Mouse (Mus musculus): ENCODE measurements at regions not wholly inside any gene's neighbourhood (a gene's known extent, or its start where the extent isn't known, plus 50 kb on each side); places are given as distances from the start of the nearest gene placed in this dataset.
A peak's percentile ranks its signal among the peaks of the same experiment; 100 is the strongest.
"Not testable (repeated sequence)": the region's sequence is repeated elsewhere in the genome, so short reads cannot be mapped to it uniquely, and the experiment has no call there.

- no peak for DNase-seq
- Histone ChIP-seq H3K4me1 (ENCODE audit: control insufficient read depth, insufficient read depth, low read length) (no peaks in the 10 kb centered on the region), H3K4me3 (replicated peaks; ENCODE audit: extremely low read depth, low read depth, low read length) (no peak overlapping the region)
- WGBS: 81% methylated on average over 3 of the region's 3 CpGs
- TF ChIP-seq CTCF (IDR thresholded peaks at IDR 0.05; ENCODE audit: insufficient read depth, low read length) (no peak), POLR2A (IDR thresholded peaks at IDR 0.05; ENCODE audit: borderline replicate concordance, extremely low read depth, low read depth, low read length) (no peak)
Measured at GRCm38 (mm10) chr1:81739392-81739791, 493.5 kb upstream of the Gm9747 start.

- Histone ChIP-seq H3K4me3 (replicated peaks; ENCODE audit: extremely low read depth, low read depth, low read length) (no peak overlapping the region), H3K4me1 (ENCODE audit: control insufficient read depth, insufficient read depth, low read length) (no peaks in the 10 kb centered on the region)
- WGBS: 91% methylated on average over 1 of the region's 1 CpGs
- no peak for TF ChIP-seq POLR2A (IDR thresholded peaks at IDR 0.05; ENCODE audit: borderline replicate concordance, extremely low read depth, low read depth, low read length)
- TF ChIP-seq CTCF (IDR thresholded peaks at IDR 0.05; ENCODE audit: insufficient read depth, low read length): no peak
- no peak for DNase-seq
Measured at GRCm38 (mm10) chr1:81739981-81740380, 492.9 kb upstream of the Gm9747 start.

DNA sequence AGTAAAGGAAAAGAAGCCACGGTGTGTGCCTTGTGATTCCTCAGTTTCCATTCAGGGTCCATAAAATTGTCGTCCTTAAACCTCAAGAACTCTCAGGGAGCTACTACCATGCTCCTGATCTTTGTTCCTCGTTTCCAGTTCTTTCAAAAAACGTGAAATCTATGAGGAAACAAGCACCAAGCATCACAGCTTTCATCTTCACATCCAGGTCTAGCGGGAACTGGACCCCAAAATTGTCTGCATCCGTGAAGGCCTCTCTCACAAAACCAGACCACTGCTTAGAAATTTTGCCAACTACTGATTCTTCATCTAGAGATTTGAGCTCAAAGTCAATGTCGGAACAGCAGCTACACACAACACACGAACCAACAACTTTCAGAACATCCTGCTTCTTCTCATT is 491.0 kb upstream of the Gm9747 start:
- not testable (repeated sequence) for H3K4me1 ChIP-seq (ENCODE audit: control insufficient read depth, insufficient read depth, low read length); H3K4me3 ChIP-seq (replicated peaks; ENCODE audit: extremely low read depth, low read depth, low read length); DNase-seq
- WGBS: 78% methylated on average over 8 of the region's 8 CpGs

- DNase-seq: peak; percentile 19
- TF ChIP-seq POLR2A (IDR thresholded peaks at IDR 0.05; ENCODE audit: borderline replicate concordance, extremely low read depth, low read depth, low read length) (no peak), CTCF (IDR thresholded peaks at IDR 0.05; ENCODE audit: insufficient read depth, low read length) (no peak)
- WGBS: 37% methylated on average over 8 of the region's 8 CpGs
- Histone ChIP-seq H3K4me3 (replicated peaks; ENCODE audit: extremely low read depth, low read depth, low read length) (no peak overlapping the region), H3K4me1 (ENCODE audit: control insufficient read depth, insufficient read depth, low read length) (no peaks in the 10 kb centered on the region)
Measured at GRCm38 (mm10) chr1:81744524-81744923, 488.4 kb upstream of the Gm9747 start.

- Histone ChIP-seq H3K4me3 (replicated peaks; ENCODE audit: extremely low read depth, low read depth, low read length) (no peak overlapping the region), H3K4me1 (ENCODE audit: control insufficient read depth, insufficient read depth, low read length) (no peaks in the 10 kb centered on the region)
- 69% methylated on average over 14 of the region's 14 CpGs for WGBS
- TF ChIP-seq CTCF (IDR thresholded peaks at IDR 0.05; ENCODE audit: insufficient read depth, low read length) (no peak), POLR2A (IDR thresholded peaks at IDR 0.05; ENCODE audit: borderline replicate concordance, extremely low read depth, low read depth, low read length) (no peak)
- DNase-seq: no peak
Measured at GRCm38 (mm10) chr1:81745024-81745960, 487.6 kb upstream of the Gm9747 start.

GRCm38 (mm10) chr1:81746013-81746412 is 486.9 kb upstream of the Gm9747 start:
- Histone ChIP-seq H3K4me1 (ENCODE audit: control insufficient read depth, insufficient read depth, low read length) (no peaks in the 10 kb centered on the region), H3K4me3 (replicated peaks; ENCODE audit: extremely low read depth, low read depth, low read length) (no peak overlapping the region)
- no peak for TF ChIP-seq CTCF (IDR thresholded peaks at IDR 0.05; ENCODE audit: insufficient read depth, low read length)
- no peak for TF ChIP-seq POLR2A (IDR thresholded peaks at IDR 0.05; ENCODE audit: borderline replicate concordance, extremely low read depth, low read depth, low read length)
- DNase-seq: no peak
- WGBS: 74% methylated on average over 3 of the region's 3 CpGs

DNA sequence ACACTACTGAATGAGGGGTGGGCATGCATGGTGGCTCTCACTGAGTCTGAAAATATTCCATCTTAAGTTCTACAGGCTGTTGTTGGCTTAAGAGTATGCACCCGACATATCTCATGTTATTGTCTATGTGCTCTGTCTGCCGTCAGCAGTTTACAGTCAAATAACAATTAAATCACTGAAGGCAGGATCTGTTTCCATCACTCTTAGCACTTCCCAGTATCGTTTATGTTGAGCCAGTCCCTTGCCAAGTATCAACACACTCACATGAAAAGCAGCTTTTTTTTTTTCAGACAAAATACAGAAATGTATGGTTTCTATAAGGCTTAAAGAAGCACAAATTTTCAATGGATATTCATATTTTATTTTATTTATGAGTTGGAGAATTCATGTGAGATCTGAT is 485.9 kb upstream of the Gm9747 start:
- 56% methylated on average over 3 of the region's 3 CpGs for WGBS

DNA sequence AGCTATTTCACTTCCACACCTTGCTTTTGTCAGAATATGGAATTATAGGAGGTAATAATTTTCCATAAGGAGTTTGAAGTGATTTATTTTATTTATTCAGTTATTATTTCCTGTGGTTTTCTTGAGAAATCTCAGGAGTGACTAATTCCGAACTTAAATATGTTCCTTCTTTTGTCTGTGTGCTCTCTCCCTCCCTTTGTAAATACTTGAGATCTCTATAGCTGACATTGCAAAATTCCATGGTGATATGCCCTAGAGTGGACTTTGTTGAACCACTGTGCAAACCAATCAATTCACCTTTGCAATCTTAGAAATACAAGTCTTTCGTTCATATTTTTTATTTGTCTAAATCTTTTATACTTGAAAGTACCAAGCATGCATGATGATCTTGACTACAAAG is 478.8 kb upstream of the Gm9747 start:
- Histone ChIP-seq H3K4me3 (replicated peaks; ENCODE audit: extremely low read depth, low read depth, low read length) (no peak overlapping the region), H3K4me1 (ENCODE audit: control insufficient read depth, insufficient read depth, low read length) (no peaks in the 10 kb centered on the region)
- 50% methylated on average over 2 of the region's 2 CpGs for WGBS
- no peak for TF ChIP-seq CTCF (IDR thresholded peaks at IDR 0.05; ENCODE audit: insufficient read depth, low read length)
- TF ChIP-seq POLR2A (IDR thresholded peaks at IDR 0.05; ENCODE audit: borderline replicate concordance, extremely low read depth, low read depth, low read length): no peak
- no peak for DNase-seq

More for the DNA sequence above, 485.9 kb upstream of the Gm9747 start:
- Histone ChIP-seq H3K4me3 (replicated peaks; ENCODE audit: extremely low read depth, low read depth, low read length) (no peak overlapping the region), H3K4me1 (ENCODE audit: control insufficient read depth, insufficient read depth, low read length) (no peaks in the 10 kb centered on the region)
- DNase-seq: no peak
- TF ChIP-seq CTCF (IDR thresholded peaks at IDR 0.05; ENCODE audit: insufficient read depth, low read length) (no peak), POLR2A (IDR thresholded peaks at IDR 0.05; ENCODE audit: borderline replicate concordance, extremely low read depth, low read depth, low read length) (no peak)

DNA sequence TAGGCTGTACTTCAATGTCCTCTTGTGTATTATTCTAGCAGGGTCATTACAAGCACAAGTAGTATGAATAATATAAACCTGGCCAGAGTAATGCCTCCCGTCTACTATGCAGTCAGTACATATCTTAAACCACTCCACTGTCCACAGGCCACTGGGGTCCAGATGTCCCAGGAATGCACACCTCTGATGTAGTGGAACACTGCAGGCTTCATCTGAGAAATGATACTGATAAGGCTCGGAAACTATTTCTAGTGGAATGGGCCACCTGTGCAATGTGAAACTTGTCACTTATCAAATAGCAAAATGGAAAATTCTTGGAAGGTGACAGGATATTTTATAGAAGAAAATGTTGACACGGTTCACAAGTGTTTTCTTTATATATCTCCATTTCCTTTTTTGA is 477.6 kb upstream of the Gm9747 start:
- WGBS: 53% methylated on average over 3 of the region's 3 CpGs
- no peak overlapping the region for H3K4me3 ChIP-seq (replicated peaks; ENCODE audit: extremely low read depth, low read depth, low read length)
- no peak for TF ChIP-seq POLR2A (IDR thresholded peaks at IDR 0.05; ENCODE audit: borderline replicate concordance, extremely low read depth, low read depth, low read length)
- no peak for TF ChIP-seq CTCF (IDR thresholded peaks at IDR 0.05; ENCODE audit: insufficient read depth, low read length)
- H3K4me1 ChIP-seq (ENCODE audit: control insufficient read depth, insufficient read depth, low read length): no peaks in the 10 kb centered on the region
- DNase-seq: no peak

- 51% methylated on average over 2 of the region's 2 CpGs for WGBS
- Histone ChIP-seq H3K4me1 (ENCODE audit: control insufficient read depth, insufficient read depth, low read length) (no peaks in the 10 kb centered on the region), H3K4me3 (replicated peaks; ENCODE audit: extremely low read depth, low read depth, low read length) (no peak overlapping the region)
- TF ChIP-seq POLR2A (IDR thresholded peaks at IDR 0.05; ENCODE audit: borderline replicate concordance, extremely low read depth, low read depth, low read length) (no peak), CTCF (IDR thresholded peaks at IDR 0.05; ENCODE audit: insufficient read depth, low read length) (no peak)
- DNase-seq: no peak
Measured at GRCm38 (mm10) chr1:81755694-81756093, 477.2 kb upstream of the Gm9747 start.
